Mouse (Mus musculus) testis, postnatal 14 days (tissue): ENCODE results near the gene Hspa14.

Experiments
- DNase-seq: peaks from one replicate; pipeline ENCODE4 v3.0.0; 2021; ENCODE audit warnings: low spot score

Gene Hspa14

DNA sequence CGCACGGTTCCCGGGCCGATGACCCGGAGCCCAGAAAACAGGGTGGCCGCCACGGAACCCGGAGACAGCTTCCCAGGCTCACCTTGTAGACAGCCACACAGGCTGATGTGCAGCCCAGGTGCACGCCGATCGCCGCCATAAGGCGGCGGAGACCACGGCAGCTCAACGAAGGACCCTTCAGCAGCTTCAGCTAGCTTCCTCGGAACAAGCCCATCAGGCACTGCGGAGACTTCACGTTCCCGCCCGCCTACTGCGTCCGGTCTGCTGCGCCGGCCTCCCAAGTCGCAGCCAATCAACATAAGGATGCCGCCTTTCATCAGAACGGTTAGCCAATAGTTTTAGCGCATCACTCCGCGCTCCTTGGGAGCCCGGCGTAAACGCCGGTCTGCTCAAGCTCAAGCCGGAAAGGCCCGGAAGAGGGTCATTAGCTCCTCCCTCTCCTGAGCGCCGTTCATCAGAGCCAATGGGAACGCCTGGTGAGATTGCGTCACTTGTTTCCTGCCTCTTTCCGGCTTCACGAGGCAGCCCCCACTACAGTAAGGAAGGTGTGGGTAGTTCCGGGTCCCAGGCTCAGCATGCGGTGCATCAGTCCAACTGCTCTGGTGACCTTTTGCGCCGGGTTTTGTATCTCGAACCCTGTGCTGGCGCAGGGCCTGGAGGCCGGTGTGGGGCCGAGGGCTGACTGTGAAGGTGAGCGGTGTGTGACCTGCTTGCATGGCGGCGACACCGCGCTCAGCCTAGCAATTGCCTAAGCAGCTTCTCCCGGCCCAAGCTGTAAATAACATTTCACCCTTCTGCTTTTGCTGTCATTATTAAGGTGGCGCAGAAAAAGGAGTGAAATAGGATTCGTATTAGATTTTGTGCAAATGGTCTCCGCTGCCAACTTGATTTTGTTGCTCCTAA lies at the start of gene Hspa14, which contains the start of the genes Gm45902 and Cdnf:
TSS of gene Hspa14 (minus strand) at position 263 of the 903 bp plus-strand sequence.
TSS of gene Gm45902 (minus strand) at position 239 of the 903 bp plus-strand sequence.
TSS of gene Cdnf (plus strand) at position 479 of the 903 bp plus-strand sequence.
- DNase-seq = peak; percentile 97

DNA sequence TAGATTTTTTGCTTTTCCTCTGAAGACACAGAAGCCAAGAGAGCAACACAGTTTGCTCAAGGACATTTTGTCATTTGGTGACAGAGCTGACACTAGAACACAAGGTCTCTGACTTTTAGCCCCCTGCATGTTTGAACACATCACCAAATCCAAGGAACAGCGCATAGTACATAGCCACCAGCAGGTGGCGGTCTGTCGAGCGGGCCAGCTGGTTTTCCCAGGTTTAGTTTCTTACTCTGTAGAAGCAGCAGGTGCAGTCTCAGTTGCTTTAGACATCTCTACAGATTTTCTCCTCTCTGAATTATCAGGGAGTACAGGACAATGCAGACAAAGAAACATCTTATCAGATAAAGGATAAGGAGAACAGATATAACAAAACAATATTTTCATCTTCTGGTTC lies 34.0 kb upstream of the Hspa14 start:
- no peak for DNase-seq

DNA sequence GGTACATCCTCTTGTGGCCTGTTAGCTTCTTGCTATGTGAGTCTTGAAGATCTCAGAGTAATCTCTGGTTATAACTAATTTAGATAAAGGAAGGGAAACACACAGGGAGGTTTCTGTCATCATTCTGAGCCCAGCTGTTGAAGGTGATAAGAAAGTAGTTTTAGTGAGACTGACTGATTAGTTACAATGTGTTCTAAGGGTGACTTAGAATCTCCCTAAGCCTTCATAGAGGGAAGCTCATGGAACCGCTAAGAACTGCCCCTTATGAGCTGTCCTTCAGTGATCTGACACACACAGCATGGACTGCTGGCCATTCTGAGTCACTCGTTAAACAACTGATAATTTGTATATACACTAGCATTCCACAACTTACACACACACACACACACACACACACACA lies 33.4 kb upstream of the Hspa14 start:
- no peak for DNase-seq

DNA sequence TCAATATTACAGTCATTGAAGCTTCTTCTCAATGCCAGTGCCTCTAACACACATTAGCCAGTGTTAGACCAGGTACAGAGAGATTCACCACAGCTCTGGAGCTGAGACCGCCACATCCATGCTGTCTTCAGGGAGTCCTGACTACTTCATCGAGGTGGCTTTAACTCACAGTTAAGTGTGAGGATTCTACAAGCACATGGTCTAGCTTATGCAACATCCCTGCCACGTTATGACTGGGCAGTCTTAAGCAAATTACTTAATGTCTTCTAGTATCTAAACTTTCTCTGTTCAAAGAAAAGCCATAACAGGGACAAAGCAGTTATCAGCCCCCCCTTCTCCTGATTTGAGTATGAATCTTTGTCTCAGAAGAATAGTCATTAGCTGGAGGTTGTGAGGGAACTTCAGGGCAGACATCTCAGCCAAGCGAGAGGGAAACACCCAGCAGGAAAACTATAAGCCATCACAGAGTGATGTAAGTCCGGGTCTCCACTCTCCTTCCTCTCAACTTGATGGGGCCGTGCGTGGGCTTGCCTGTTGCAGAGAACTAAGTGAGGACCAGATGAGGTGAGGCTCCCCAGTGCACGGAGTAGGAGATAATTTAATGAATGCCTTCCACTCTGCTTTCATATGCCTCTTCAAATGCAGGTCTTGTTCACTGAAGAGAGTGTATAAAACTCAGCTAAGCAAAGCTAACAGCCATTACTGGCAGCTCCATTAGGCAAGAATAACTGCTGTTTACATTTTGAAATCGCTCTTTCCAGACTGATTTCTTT lies 28.9 kb upstream of the Hspa14 start:
- DNase-seq = no peak

DNA sequence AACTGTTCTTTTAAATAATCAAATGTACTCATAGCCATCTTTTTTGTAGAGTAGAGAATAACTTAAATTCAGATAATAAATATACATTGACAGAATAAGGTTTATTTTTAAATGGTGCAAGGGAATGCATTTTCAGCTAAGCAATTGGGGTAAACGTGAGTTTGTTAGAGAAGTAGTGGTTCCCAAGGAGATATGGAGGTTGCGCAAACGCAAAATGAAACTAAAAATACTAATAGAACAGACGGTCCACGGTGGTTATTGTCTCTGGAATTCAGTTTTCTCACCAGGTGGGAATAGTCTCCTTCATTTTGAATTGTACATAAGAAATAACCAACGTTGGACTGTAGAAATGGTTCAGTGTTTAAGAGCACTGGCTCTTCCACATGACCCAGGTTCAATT lies 13.7 kb upstream of the Hspa14 start:
- DNase-seq = no peak

DNA sequence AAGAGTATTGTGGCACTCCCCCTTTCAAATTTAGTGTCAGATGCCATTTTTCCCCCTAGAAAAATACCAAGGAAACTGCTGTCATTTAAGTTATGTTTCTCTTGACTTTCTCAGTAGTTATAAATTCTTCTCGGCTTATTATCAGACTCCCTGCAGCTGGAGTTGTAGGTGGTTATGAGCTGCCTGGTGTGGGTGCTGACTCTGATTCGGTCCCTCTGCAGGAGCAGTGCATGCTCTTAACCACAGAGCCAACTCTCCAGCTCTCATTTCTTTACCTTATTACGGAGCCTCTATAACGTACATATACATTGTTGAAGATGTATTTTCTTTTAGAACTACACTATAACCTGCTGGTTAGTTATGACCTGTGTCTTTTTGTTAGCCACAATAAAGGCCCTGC lies 9.9 kb upstream of the Hspa14 start:
- no peak for DNase-seq

DNA sequence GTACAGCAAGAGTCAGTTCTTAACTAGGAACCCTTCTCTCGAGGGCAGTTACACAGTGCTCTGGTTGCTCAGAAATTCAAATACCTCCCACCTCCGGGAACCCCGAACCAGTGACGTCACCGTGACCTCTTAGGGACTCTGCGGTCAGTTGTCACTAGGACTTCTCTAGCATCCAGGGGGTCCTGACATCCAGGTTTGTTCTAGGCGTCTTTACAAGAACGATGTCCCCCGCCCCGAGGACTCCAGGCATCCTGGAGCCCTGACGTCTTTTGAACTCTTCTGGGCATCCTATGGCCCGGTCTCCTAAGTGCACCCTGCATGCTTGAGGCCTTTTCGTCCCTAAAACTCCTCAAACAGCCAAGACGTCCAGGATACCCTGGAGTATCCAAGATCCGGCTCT lies 538 bp downstream of the Hspa14 start:
- DNase-seq = no peak

DNA sequence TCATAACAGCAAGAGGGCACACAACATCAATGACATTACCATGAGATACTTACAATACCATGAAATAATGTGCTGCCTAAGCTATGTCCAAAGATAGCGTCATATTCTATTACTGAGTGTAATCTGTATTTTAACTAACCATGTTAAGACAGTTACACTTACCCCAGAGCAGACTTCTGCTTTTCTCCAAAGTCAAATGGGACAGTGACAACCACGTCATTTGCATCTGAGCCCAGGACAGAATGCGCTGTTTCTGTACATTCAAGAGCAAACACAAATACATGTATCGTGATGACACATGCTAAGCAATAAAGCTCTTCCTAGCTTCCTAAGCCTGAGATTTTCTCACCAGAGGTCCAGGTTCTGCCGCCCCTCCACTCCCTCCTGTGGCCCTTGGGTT lies 11.7 kb downstream of the Hspa14 start:
- DNase-seq = no peak

DNA sequence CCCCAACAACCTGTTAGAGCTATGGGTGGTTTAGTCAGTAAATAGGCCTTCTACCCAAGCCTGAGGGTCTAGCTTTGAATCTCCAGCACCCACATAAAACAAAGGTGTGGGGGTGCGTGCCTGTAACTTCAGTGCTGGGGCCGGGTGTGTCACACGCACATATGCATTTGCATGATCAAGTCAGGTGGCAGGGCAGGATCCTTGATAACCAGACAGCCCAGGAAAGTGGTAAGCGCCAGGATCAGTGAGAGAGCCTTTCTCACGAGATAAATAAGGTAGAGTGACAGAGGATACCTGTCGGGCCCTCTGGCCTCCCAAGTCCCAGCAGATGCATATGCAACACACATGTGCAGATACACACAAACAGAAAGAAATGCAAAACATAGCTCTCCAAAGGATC lies 13.1 kb downstream of the Hspa14 start:
- no peak for DNase-seq

DNA sequence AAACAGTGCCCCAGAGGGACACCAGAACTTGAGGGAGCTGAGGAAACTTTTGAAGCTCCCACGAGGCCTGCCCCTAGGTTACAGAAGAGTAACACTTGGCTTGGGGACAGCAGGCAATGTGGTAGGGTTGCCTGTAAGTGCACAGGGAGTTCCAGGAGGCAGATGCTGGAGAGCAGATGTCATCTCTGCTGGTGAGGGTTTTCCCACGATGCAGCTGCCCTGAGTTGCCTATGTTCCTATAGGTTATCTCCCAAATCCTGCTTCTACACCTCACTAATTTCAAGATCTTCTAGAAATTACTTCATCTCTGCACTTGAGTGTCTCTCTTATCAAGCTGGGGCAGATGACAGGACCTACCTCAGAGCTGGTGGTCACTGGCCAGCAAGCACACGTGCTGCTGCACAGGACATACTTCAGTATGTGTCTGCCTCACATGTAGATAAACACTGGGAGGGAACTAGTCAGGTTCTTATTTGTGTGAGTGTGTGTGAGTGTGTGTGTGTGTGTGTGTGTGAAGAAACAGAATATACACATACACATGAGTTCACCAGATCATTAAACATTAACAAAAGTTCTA lies 18.7 kb downstream of the Hspa14 start:
- DNase-seq = no peak

DNA sequence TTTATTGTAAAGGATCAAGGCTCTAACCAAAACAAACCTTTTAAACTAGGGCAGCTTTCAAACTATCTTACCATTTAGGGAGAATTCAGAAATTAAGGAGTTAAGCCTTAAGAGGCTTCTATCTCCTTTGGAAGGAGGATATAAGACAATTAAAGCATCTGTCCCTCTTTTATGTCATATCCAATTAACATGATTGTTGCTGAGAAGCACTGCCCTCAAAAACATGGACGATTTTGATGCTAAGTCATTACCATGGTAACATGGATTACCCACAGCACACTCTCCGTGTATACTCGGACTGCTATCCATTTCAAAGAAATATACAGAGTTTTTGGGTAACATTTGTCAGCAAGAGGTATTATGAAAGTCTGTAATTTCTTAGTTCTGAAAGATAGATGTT lies 22.8 kb downstream of the Hspa14 start:
- DNase-seq = no peak

DNA sequence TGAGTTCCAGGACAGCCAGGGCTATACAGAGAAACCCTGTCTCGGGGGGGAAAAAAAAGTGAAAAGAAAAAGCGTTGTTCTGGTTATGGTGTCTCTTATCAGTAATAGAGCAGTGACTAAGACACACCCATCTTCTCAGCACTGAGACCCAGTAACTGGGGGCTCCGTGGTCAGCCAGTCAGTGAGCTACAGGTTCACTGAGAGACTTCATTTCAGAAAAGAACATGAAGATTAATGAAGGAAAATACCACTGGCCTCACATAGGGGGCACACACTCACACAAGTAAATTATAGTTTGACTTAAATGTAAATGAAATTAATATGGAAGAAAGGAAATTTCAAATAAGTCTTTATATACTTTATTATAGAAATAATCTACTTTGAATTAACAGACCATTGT lies 32.4 kb downstream of the Hspa14 start:
- DNase-seq = no peak

DNA sequence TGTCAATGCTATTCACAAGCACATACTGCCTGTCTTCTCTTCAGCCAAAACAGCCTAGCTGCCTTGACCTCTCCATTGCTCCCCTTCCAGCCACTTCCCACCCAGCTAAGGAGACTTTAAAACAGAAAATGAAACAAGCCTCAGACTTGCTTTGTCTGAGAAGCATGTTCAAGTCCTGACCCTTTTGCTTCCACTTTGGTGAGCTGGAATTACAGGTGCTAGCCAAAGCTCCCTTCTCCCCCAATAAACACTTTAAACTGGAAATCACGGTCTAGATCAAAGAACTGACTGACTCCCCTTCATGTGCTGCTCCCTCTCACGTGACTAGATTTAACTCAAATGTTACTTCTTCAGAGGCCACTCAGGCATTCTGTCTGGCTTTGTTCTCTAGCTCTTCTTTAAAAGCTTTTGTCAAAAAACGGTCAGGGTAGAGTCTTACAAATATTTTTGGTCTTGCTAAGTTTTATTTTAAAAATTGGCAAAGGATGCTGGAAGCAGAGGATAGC lies 36.8 kb downstream of the Hspa14 start:
- no peak for DNase-seq

DNA sequence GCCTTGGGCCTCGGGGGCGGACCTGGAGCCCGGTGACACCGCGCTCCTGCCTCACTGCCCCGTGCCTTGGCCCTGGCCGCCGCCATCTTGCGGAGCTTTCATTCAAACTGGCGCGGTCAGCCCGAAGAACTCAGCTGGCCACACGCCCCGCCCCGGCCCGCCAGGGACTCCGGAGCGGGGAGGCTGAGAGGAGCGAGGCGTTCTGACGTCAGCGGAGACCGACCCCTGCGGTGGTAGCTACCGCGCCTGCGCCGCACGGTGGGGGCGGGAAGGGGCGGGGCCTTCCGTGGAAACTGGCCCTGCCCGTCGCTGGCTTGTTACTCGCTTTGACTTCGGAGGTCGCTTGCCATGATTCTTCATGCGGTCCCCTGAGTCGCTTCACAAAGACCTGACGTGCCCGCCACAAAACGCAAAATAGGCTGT lies 37.7 kb downstream of the Hspa14 start, which contains the start of gene Suv39h2:
TSS of gene Suv39h2 (minus strand) at position 171 of the 423 bp plus-strand sequence.
- DNase-seq = peak; percentile 97

DNA sequence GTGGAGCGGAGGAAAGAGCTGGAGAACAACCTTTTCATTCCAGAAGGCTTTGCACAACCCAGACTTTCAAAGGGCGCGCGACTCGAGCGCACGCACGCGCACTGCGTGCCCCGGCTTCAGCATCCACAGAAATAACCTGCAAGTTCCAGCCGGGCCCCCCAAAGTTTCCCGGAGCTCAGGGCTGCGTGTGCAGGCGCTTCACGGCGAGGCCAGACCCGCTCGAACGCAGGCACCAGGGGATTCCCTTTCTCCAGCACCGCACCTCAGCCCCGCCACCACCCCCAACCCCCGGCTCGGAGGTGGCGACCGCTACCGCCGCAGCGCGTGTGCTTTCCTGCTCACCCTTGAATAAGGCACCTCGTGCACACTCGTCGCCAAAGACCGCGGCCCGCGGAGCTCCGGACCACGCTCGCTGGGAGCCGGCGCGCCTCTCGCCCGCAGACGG lies 38.2 kb downstream of the Hspa14 start:
- DNase-seq = peak; percentile 75

DNA sequence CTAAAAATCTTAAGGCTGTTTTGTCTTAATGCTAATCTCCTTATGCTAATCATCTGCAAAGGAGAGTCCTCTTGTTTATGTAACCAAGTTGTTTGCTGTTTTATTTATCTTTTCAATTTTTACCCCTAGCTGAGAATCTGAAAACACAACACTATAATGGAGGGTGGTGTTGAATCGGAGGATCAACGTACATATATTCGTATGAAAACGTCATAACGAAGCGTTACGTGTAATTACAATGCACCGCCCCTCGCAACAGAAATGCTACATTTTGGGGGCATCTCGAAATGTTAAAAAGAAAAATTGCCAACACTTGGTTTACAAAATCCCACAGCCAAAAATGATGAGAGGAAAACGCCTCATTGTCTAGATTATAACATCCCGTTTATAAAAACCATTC lies 38.7 kb downstream of the Hspa14 start:
- DNase-seq = no peak

DNA sequence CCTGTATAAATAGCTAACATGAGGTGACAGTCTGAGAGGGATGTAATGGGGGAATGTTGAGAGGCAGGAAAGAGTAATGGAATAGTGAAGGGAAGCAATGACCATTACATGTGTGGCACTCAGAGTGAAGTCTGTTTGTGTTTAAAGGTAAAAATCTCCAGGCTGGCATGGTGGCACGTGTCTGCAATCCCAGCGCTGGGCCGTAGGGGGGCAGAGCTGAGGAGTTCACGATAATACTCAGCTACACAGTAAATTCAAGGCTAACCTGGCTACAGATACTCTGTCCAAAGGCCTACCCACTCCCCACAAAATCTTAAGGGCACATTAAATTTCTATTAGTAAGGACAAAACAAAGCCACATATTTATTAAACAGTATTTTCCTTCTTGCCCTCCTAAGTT lies 56.0 kb downstream of the Hspa14 start:
- no peak for DNase-seq

DNA sequence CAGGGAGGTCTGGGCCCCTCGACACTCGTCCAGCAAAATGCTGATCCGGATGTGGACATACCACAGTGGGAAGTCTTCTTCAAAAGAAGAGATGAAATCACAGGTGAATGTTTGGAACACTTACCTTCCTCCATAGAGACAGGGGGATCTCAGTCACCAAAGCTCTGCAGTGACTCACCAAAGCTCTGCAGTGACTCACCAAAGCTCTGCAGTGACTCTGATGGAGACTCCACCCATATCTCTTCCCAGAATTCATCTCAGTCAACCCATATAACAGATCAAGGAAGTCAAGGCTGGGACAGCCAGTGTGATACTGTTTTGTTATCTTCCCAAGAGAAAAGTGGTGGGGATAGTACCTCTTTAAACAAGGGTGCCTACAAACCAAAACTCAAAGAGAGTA lies 59.5 kb downstream of the Hspa14 start:
- DNase-seq = no peak

DNA sequence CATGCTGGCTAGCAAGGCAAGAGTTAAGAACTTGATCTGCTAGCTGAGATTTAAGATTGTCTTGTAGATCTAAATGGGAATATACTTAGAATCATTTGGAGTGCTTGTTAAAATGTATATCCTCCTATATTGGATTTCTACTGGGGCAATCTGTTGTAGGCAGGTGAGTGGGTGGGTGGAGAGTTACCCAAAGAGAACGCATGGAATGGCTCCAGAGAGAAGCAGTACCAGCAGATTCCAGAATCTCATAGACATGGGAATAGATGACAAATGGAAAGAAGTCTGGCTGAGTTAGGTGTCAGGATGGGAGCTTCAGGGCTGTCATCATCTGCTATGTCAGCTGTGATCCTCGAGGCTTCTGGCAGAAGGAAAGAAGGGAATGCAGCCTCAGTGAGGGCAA lies 63.2 kb downstream of the Hspa14 start:
- no peak for DNase-seq

DNA sequence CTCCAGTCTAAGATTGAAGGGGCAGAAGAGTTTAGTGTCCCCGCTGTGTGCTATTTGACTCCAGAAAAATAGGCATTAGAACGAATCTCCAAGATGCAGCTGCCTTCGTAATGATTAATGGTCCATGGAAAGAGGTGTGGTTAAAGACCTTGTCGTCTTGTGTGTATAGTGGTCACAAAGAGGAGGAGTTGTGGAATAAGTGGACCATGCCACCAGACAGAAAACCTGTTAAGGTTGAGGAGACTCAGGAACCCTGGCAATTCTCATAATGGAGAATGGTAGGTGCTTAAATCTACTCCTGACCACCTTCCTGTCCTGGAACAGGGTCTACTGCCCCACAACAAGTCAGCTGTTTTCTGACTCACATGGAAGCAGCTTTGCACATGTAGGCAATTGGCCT lies 66.6 kb downstream of the Hspa14 start:
- no peak for DNase-seq

DNA sequence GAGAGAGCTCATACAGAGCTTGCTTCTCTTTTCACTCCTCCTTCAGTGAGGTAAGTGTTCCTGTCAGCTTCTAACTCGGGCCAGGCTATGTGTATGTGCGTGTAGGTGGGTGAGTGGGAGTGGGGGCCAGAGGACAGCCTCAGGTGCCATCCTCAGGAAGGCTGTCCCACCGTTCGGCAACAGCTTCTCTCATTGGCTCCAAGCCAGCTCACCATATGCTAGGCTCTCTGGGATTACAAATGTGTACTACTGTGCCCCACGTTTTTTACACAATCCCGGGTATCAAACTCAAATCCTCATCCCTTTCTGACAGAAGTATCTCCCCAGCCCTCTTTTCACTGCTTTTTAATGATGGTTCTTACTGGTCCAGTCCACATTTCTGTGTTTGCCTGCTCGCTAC lies 68.4 kb downstream of the Hspa14 start:
- DNase-seq = no peak
